Mouse (Mus musculus): ENCODE measurements around the gene Rnf113a2. TPM values are rescaled to one million over a fixed set of nuclear protein-coding genes. Genes with fewer than 3 reads are reported as not detected.

Rnf113a2 gene
- total and polyA plus RNA-seq, 3 experiments: 0.10 to 0.15 TPM; not detected in 1

DNA sequence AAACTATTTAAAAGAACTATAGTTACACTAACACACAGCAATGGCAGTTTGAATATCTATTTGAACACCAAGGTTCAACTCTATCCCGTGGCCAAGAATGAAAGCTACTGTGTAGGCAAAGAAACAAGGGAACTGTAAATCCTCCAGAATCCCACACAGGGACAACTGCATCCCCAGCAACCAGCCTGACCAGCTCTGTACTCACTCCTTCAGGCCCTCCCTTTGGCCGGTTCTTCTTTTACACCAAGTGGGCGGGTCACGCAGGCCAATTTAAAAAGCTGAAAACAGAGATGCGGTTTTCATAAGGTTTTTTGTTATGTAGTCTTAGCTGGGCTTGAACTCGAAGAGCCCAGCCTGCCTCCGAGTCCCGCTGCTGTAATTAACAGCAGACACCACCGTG is 17.9 kb upstream of the Rnf113a2 start:
- Histone ChIP-seq H3K27me3 (ENCODE audit: control insufficient read depth in 1 of 2, insufficient read depth in 2 of 2, low read length in 2 of 2) (no peaks in the 10 kb centered on the region), H3K4me1 (ENCODE audit: control insufficient read depth in 1 of 2, insufficient read depth in 2 of 2, low read length in 2 of 2) (peaks cover 9 to 19% of the 10 kb centered on the region in 2 experiments), H3K79me2 (ENCODE audit: control insufficient read depth, insufficient read depth, low read length, poor library complexity) (no peaks in the 10 kb centered on the region), H3K4me3 (ENCODE audit: control insufficient read depth in 1 of 2, insufficient read depth in 1 of 2, low read depth in 2 of 2, low read length in 2 of 2) (no peak overlapping the region), H3K36me3 (ENCODE audit: control insufficient read depth in 1 of 2, insufficient read depth in 2 of 2, low read length in 2 of 2) (peaks cover 0 to 21% of the 10 kb centered on the region in 2 experiments; a peak in 3 of 4 replicates), H3K9ac (ENCODE audit: control insufficient read depth, low read depth, low read length, poor library complexity, severe bottlenecking) (no peak overlapping the region), H3K27ac (ENCODE audit: control insufficient read depth, low read depth, low read length) (no peak overlapping the region), H3K9me3 (replicated peaks; ENCODE audit: insufficient read depth, low read length) (no peaks in the 10 kb centered on the region)
- DNase-seq (ENCODE audit: low read depth, low spot score): no peak
- TF ChIP-seq TBP (IDR thresholded peaks at IDR 0.05; ENCODE audit: low read depth, low read length): no peak
- TF ChIP-seq GATA1 (IDR thresholded peaks at IDR 0.05; ENCODE audit: low read depth, low read length): no peak
- TF ChIP-seq MAX (IDR thresholded peaks at IDR 0.05; ENCODE audit: low read length): no peak
- TF ChIP-seq SIN3A (IDR thresholded peaks at IDR 0.05; ENCODE audit: low read length): no peak
- TF ChIP-seq USF1 (IDR thresholded peaks at IDR 0.05; ENCODE audit: low read depth, low read length): no peak
- TF ChIP-seq MAZ (IDR thresholded peaks at IDR 0.05; ENCODE audit: low read depth, low read length): no peak
- TF ChIP-seq ZC3H11A (IDR thresholded peaks at IDR 0.05; ENCODE audit: low read depth, low read length): no peak
- no peak for TF ChIP-seq RCOR1 (IDR thresholded peaks at IDR 0.05; ENCODE audit: low read depth, low read length)

DNA sequence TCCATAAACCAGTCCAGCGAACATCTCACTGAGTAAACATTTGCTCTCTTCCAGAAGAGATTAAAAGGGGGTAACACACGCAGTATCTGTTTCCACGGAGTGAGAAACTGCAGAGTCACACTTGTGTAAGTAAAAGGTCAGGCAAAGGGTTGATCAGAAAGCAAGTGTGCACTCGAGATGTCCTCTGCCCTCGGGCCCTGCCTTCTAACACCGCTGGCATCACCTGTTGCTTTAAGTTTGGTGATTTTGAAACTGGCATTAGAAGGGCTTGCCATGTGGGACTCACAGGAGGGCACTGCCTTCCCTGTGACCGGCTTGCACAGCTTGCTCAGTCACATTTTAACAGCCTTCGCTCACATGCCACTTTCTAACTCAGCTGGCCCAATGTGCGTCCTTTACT is 17.3 kb upstream of the Rnf113a2 start:
- Histone ChIP-seq H3K9me3 (replicated peaks; ENCODE audit: insufficient read depth, low read length) (no peaks in the 10 kb centered on the region), H3K36me3 (ENCODE audit: control insufficient read depth in 1 of 2, insufficient read depth in 2 of 2, low read length in 2 of 2) (peaks cover 0 to 21% of the 10 kb centered on the region in 2 experiments; a peak in 3 of 4 replicates), H3K27ac (ENCODE audit: control insufficient read depth, low read depth, low read length) (no peak overlapping the region), H3K79me2 (ENCODE audit: control insufficient read depth, insufficient read depth, low read length, poor library complexity) (no peaks in the 10 kb centered on the region), H3K4me1 (ENCODE audit: control insufficient read depth in 1 of 2, insufficient read depth in 2 of 2, low read length in 2 of 2) (peaks cover 9 to 19% of the 10 kb centered on the region in 2 experiments), H3K9ac (ENCODE audit: control insufficient read depth, low read depth, low read length, poor library complexity, severe bottlenecking) (no peak overlapping the region), H3K27me3 (ENCODE audit: control insufficient read depth in 1 of 2, insufficient read depth in 2 of 2, low read length in 2 of 2) (no peaks in the 10 kb centered on the region), H3K4me3 (ENCODE audit: control insufficient read depth in 1 of 2, insufficient read depth in 1 of 2, low read depth in 2 of 2, low read length in 2 of 2) (no peak overlapping the region)
- DNase-seq (ENCODE audit: low read depth, low spot score): no peak
- TF ChIP-seq MAZ (IDR thresholded peaks at IDR 0.05; ENCODE audit: low read depth, low read length) (no peak), MAFK (IDR thresholded peaks at IDR 0.05; ENCODE audit: borderline replicate concordance, low read depth, low read length) (no peak), CTCF (IDR thresholded peaks at IDR 0.05 in 2 of 3, conservative IDR thresholded peaks at IDR 0.05 in 1 of 3; ENCODE audit: control insufficient read depth in 1 of 3, insufficient read depth in 1 of 3, low read depth in 2 of 3, low read length in 3 of 3, poor library complexity in 1 of 3, severe bottlenecking in 1 of 3) (no peak), ZNF384 (IDR thresholded peaks at IDR 0.05; ENCODE audit: low read depth, low read length) (no peak), ZKSCAN1 (IDR thresholded peaks at IDR 0.05; ENCODE audit: low read depth, low read length) (no peak), MXI1 (IDR thresholded peaks at IDR 0.05; ENCODE audit: low read depth, low read length) (no peak), E2F4 (IDR thresholded peaks at IDR 0.05; ENCODE audit: borderline replicate concordance, low read depth, low read length) (no peak), ETS1 (IDR thresholded peaks at IDR 0.05; ENCODE audit: low read depth, low read length) (no peak), CHD2 (IDR thresholded peaks at IDR 0.05; ENCODE audit: low read length) (no peak), NELFE (IDR thresholded peaks at IDR 0.05; ENCODE audit: low read depth, low read length) (no peak), USF2 (IDR thresholded peaks at IDR 0.05; ENCODE audit: borderline replicate concordance in 1 of 2, insufficient read depth in 1 of 2, low read depth in 1 of 2, low read length in 2 of 2) (no peak), ELF1 (IDR thresholded peaks at IDR 0.05; ENCODE audit: low read depth, low read length) (no peak), JUND (IDR thresholded peaks at IDR 0.05; ENCODE audit: low read depth, low read length) (no peak), MEF2A (IDR thresholded peaks at IDR 0.05; ENCODE audit: extremely low read depth, insufficient replicate concordance, low read depth, low read length, poor library complexity, severe bottlenecking) (no peak), RAD21 (IDR thresholded peaks at IDR 0.05; ENCODE audit: low read depth, low read length) (no peak), CHD1 (IDR thresholded peaks at IDR 0.05; ENCODE audit: low read depth, low read length) (no peak), GABPA (IDR thresholded peaks at IDR 0.05; ENCODE audit: low read depth, low read length) (no peak)

All from MEL (cell line).